Comparison of ENCODE assay signal across 14 mouse cellular contexts in the genomic region with DNA sequence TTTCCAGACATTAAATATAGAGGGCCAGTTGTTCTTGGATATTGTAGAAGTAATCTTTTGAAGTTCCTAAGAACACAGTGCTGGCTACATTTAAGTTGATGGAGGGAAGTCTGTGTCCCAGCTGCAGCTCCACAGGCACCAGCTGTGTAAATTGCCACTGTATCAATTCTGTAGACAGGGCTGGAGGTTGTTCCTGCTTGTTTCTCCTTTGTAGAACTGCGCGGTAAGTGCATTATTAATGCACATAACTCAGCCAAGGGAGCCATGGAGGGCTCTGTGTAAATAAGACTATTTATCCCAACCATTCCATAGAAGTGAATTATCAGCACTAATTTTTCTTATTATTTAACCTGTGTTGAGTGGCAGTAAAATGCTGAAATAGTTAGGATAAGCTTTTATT.
"Had no signal": no experiment of that assay in that cellular context is flagged by ENCODE, and none has a peak within 500 bp of the region (broad histone marks: within the 10 kb centered on the region; RNA-seq: fewer than 3 reads in every experiment).

No protein-coding gene starts in this region.

- H3K27ac ChIP-seq: kidney, postnatal 0 days; limb, embryonic 15.5 days; liver, embryonic 12.5 days had no signal

- H3K9me3 ChIP-seq: limb, embryonic 15.5 days; liver, embryonic 12.5 days had no signal

- H3K4me1 ChIP-seq: limb, embryonic 15.5 days; liver, embryonic 12.5 days had no signal

- H3K4me2 ChIP-seq: limb, embryonic 15.5 days; liver, embryonic 12.5 days; lung, embryonic 14.5 days had no signal

- H3K4me3 ChIP-seq: limb, embryonic 15.5 days; liver, embryonic 12.5 days had no signal

- DNase-seq: kidney, adult 11 months; kidney, adult 9 months; kidney, postnatal 36 days; layer of hippocampus, adult 9-11 months; layer of hippocampus, postnatal 36 days; lung, embryonic 14.5 days; lung, postnatal 10 days; lung, postnatal 4 days; right cerebral cortex, adult 18-20 months; right cerebral cortex, postnatal 25 days; thymus, postnatal 4 days had no signal

- ATAC-seq: liver, embryonic 12.5 days had no signal

- H3K9ac ChIP-seq: limb, embryonic 15.5 days; liver, embryonic 12.5 days; lung, embryonic 14.5 days had no signal

- H3K27me3 ChIP-seq: limb, embryonic 15.5 days; liver, embryonic 12.5 days had no signal

- H3K36me3 ChIP-seq: limb, embryonic 15.5 days; liver, embryonic 12.5 days had no signal
